Mouse (Mus musculus): ENCODE results near the gene Blnk. TPM values are rescaled to one million over a fixed set of nuclear protein-coding genes. Genes with fewer than 3 reads are reported as not detected.
A peak's percentile ranks its signal among the peaks of the same experiment; 100 is the strongest.

Gene Blnk
- total RNA-seq (2017), result 0.05 and 0.78 TPM in 2 replicates

- peak; percentile 75 for ATAC-seq (replicated peaks; ENCODE audit: low read depth, poor library complexity, severe bottlenecking)
These were observed at the start of gene Blnk for GRCm38 (mm10) chr19:40994057-40994585. TSS of gene Blnk (minus strand) at chr19:40994535.

GRCm38 (mm10) chr19:41039110-41039509 lies 44.8 kb upstream of the Blnk start:
- ATAC-seq (replicated peaks; ENCODE audit: low read depth, poor library complexity, severe bottlenecking), result peak; percentile 89

DNA sequence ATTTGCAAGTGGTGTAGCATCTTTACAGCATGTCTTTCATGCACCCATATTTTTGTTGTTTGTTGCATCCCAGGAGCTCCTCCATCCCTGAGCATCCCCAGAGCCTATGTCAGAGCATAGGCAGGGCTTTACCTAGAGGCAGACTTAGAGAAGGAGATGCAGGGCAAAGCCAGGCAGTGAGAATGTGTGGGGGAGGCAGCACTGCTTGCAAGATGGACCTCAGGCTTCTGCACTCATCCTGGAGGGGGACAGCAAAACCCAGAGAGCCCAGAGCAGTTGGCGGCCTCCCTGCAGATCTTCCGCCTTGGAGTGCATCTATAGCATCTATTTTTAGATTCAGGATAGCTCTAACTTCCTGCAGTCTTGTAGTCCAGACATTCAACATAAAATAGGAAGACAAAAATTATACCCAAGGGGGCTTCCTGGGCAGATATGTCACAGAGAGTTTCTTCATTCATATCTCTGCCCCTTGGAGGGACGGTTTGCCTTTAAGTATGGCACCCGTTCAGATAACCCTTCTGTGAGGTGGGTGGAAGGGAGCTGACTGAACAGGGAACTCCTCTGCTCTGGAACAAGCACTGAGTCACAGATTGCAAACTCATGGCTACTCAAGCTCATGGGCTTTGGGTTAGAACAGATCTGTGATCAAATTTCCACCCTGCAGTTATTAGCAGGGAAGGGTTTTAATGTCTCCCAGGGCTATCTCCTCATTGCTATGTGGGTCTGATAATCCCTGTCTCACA lies 41.6 kb upstream of the Blnk start:
- ATAC-seq (replicated peaks; ENCODE audit: low read depth, poor library complexity, severe bottlenecking), result peak; percentile 26; the same call in 1 of the 2 replicates

DNA sequence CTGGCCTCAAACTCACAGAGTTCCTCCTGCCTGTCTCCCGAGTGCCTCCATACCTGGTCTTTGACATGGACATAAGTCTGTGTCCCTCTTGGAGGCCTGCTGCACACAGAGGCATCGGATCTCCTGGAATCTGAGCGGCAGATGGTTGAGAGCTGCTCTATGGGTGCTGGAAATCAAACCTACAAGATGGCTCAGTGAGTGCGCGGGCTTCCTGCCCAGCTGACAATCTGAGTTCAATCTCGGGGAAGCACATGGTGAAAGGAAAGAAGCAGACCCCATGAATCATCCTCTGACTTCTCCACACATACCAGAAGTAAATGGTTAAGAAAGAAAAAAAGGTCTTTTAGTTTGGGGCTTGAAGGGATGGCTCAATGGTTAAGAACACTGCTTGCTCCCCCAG lies 37.5 kb upstream of the Blnk start:
- no peak for ATAC-seq (replicated peaks; ENCODE audit: low read depth, poor library complexity, severe bottlenecking)

GRCm38 (mm10) chr19:41031009-41031408 lies 36.7 kb upstream of the Blnk start:
- ATAC-seq (replicated peaks; ENCODE audit: low read depth, poor library complexity, severe bottlenecking), result peak; percentile 83

DNA sequence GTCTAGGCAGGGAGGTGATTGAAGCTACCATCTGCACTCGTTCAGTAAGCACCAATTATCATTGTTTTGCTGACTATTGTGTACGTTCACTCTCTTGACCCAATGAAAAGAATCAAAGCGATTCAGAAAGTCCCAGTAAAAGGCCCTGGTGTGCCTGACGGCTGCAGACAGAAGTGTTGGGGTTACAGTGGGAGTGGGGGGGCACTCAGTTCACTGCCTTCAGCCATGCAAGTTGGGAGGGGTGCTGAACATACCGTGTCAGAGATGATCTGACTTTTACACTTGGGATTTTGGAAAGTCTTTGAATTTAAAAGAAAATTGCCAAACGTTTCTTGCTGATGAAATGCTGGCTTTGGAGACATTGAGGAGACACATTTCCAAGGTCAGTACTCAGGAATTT lies 35.8 kb upstream of the Blnk start:
- ATAC-seq (replicated peaks; ENCODE audit: low read depth, poor library complexity, severe bottlenecking), result no peak

GRCm38 (mm10) chr19:41029219-41029618 lies 34.9 kb upstream of the Blnk start, which contains the start of gene Dntt:
TSS of gene Dntt (plus strand) at chr19:41029275.
- ATAC-seq (replicated peaks; ENCODE audit: low read depth, poor library complexity, severe bottlenecking), result no peak

- ATAC-seq (replicated peaks; ENCODE audit: low read depth, poor library complexity, severe bottlenecking), result no peak
These were observed 33.3 kb upstream of the Blnk start for GRCm38 (mm10) chr19:41027601-41028000.

GRCm38 (mm10) chr19:41027024-41027423 lies 32.7 kb upstream of the Blnk start:
- no peak for ATAC-seq (replicated peaks; ENCODE audit: low read depth, poor library complexity, severe bottlenecking)

DNA sequence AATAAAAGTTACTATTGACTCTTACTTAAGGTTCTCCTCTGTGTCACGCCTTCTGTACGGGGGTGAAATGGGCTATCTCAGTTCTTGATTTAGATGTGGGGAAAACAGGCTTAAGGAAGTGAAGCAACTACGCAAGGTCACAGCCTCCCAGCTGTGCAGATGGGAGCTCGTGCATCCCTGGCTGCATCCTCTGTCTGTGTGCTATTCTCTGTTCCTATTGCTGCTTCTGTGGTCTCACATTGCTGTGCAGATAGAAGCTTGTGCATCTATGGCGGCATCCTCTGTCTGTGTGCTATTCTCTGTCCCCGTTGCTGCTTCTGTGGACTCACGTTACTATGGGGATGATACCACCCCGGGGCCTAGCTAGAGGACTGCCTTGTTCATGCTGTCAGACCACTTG lies 32.2 kb upstream of the Blnk start:
- peak; percentile 26 for ATAC-seq (replicated peaks; ENCODE audit: low read depth, poor library complexity, severe bottlenecking)

DNA sequence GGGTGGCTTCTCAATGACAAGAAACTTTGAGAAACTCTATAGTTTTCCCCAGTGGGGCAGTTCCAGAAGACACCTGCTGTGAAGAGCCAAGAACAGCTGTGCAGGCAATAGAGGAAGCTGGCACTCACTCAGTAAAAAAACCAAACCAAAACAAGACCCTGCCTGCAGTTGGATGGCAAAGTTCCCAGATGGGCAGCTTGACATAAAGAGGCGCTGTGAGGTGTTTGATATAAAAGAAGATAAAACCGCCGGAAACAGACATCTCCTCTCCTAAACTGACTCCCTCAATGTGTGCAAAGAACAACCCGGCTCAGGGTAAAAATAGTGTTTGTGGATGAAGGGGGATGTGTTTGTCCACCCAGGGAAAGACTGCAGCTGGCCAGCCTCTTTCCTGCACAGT lies 27.9 kb upstream of the Blnk start:
- peak; percentile 62 for ATAC-seq (replicated peaks; ENCODE audit: low read depth, poor library complexity, severe bottlenecking)

DNA sequence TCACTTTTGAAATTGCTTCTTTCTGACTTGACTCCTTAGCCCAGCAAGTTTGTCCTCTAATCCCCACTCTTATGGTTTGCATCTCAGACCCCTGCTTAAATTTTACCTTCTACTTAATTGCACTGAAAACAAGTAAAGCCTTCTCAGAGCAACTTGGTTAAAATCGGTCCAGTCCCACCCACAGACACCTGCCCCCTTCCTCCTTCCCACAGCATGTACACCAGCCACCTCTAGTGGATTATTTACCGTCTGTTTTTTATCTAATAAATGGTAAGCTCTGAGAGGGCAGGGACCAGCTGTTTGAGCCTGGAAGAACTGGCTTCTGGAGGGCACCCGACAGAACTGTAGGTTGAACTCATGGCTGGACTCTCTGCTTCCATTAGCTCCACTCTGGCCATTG lies 26.2 kb upstream of the Blnk start:
- ATAC-seq (replicated peaks; ENCODE audit: low read depth, poor library complexity, severe bottlenecking), result no peak

- no peak for ATAC-seq (replicated peaks; ENCODE audit: low read depth, poor library complexity, severe bottlenecking)
These were observed 24.9 kb upstream of the Blnk start for GRCm38 (mm10) chr19:41019164-41019675.

- peak; percentile 88 for ATAC-seq (replicated peaks; ENCODE audit: low read depth, poor library complexity, severe bottlenecking)
These were observed 21.8 kb upstream of the Blnk start for GRCm38 (mm10) chr19:41015951-41016716.

DNA sequence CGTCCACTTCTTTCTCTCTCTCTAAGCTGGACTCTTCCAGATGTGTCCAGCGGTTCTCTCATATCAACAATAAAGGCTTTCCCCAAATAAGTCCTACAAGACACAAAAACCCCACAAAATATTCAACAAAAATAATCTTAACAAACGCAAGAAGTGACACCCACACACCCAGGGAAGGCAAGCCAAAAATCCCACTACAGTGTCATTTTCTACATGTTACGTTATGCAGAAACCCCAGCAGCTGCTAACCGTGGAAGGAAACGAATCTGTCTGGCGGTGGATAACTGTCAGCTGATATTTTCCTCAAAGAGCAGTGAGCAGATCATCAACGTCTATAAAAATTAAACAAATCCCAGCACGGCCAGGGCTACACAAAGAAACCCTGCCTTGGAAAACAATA lies 19.7 kb upstream of the Blnk start:
- no peak for ATAC-seq (replicated peaks; ENCODE audit: low read depth, poor library complexity, severe bottlenecking)

DNA sequence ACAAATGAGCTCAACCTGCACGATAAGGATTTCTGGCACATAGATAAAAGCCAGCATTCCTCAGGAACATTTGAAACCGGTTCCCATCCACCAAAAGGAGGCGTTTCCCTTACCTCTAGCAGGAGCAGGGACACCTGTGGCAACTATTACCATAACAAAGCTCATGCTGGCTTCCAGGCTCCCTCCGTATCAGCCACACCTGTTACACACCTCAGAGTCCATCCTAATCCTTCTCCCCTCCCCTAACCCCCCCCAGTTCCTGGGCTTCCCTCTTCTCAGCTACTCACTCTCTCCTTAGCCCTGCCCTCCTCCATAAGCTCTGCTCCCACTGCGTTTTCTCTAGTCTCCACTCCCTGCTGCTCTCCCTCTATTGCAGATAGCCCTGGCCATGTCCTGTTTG lies 19.3 kb upstream of the Blnk start:
- no peak for ATAC-seq (replicated peaks; ENCODE audit: low read depth, poor library complexity, severe bottlenecking)

DNA sequence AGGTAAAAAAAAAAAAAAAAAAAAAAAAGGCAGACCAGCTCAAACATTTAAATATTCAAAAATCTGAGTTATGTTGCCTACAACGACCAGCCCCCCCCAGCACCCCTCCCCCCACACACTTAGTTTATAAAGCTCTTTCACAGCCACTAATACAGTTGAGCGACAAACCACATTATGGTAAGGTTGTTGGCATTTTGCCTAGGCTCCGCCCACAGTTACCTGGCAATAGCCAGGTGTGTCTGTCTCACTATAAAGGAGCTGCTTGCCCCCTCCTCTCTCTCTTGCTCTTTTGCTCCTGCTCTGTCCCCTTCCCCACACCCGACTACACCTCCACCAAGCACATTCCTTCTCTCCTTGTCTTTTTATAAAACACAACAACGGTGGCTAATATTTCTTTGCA lies 17.3 kb upstream of the Blnk start:
- no peak for ATAC-seq (replicated peaks; ENCODE audit: low read depth, poor library complexity, severe bottlenecking)

DNA sequence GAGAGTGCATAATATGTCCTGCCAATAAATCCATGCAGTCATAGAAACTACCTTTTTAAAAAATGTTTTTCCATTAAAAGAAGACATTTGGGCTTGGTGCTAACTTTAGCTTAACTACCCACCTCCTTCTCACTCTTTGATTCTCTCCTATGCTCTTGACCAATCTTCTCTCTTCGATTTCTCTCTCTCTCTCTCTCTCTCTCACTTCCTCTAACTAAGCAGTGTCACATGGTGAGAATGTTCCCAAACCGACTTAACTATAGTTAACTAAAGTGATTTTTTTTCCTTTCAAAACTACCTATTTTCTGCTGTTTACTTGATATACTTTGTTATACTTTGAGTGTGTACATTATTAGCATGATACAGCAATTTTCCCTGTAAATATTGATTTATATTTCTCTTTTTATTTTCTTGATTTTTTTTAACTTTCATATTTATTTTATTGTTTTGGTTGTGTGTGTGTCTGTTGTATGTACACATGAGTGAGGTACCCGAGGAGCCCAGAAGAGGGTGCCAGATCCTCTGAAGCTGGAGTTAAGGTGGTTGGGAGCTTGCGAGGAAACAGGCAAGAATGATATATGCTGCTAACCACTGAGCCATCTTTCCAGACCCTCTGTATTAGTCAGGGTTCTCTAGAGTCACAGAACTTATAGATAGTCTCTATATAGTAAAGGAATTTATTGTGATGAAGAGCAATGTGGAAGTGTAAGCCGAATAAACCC lies 14.5 kb upstream of the Blnk start:
- no peak for ATAC-seq (replicated peaks; ENCODE audit: low read depth, poor library complexity, severe bottlenecking)

- no peak for ATAC-seq (replicated peaks; ENCODE audit: low read depth, poor library complexity, severe bottlenecking)
These were observed 13.4 kb upstream of the Blnk start for GRCm38 (mm10) chr19:41007733-41008132.

DNA sequence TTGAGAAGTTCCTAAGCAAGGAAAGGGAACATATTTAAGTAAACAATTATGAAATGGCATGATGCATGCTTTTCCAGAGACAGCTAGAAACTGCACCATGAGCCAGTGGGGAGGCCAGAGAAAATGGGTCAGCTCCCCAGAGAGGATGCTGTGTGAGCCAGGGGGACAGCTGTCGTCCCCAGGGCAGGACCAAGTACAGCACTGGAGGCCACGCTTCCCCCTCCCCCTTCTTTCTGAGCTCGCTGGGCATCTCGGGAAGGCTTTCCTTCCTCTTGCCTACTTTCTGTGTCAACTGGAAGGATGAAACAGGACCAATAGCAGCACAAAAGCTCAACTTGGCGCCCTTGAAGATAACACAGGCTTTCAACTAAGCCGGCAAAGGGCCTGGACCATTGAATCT lies 13.0 kb upstream of the Blnk start:
- ATAC-seq (replicated peaks; ENCODE audit: low read depth, poor library complexity, severe bottlenecking), result no peak
